Mouse (Mus musculus) kidney, adult 2 months (tissue): ENCODE results near the gene Frmd4b.

Source experiments
- CTCF ChIP-seq: fragments of 200-500 bp; conservative IDR thresholded peaks from 2 replicates; pipeline ENCODE4 v1.5.1; 2011; ENCODE audit warnings: low read depth, mild to moderate bottlenecking, control low read depth, low read length, moderate library complexity, mixed read lengths; ENCODE audit not compliant: insufficient read depth, insufficient read length
- POLR2A ChIP-seq: fragments of 200-500 bp; IDR thresholded peaks from one replicate; pipeline ENCODE4 v1.6.1; 2011; ENCODE audit warnings: low read depth, low read length, control low read depth

- TF ChIP-seq CTCF = no peak
- TF ChIP-seq POLR2A = no peak
Measured at GRCm38 (mm10) chr6:97531043-97531442, 86.3 kb downstream of the Frmd4b start.
